Mouse (Mus musculus) brown adipose tissue, adult 24 weeks (tissue): ENCODE measurements around the gene Steap2. TPM values are rescaled to one million over a fixed set of nuclear protein-coding genes. Genes with fewer than 3 reads are reported as not detected.

Experiments used
- H3K27ac ChIP-seq: fragments of 200-500 bp; replicated peaks from 2 replicates; pipeline ENCODE4 v1.5.1; 2012; ENCODE audit warnings: low read depth, mild to moderate bottlenecking, low read length
- H3K4me1 ChIP-seq: fragments of 200-500 bp; 2 replicates; pipeline ENCODE4 v1.6.1; 2012; ENCODE audit warnings: low read length, mixed read lengths; ENCODE audit not compliant: control insufficient read depth, insufficient read depth, insufficient read length
- H3K4me3 ChIP-seq: fragments of 200-500 bp; 2 replicates; pipeline ENCODE4 v1.5.1; 2012; ENCODE audit warnings: low read depth, mild to moderate bottlenecking, low read length, moderate library complexity; ENCODE audit not compliant: insufficient read depth
- polyA plus RNA-seq: library from polyadenylated mRNA; stranded (reverse); fragments of >200 nt; gene quantifications from 2 replicates; pipeline ENCODE4 v1.2.4, GENCODE M21; 2012; ENCODE audit not compliant: missing spikeins, insufficient read depth, insufficient read length

Steap2 gene
- polyA plus RNA-seq, 1 experiment: 0.12 TPM

DNA sequence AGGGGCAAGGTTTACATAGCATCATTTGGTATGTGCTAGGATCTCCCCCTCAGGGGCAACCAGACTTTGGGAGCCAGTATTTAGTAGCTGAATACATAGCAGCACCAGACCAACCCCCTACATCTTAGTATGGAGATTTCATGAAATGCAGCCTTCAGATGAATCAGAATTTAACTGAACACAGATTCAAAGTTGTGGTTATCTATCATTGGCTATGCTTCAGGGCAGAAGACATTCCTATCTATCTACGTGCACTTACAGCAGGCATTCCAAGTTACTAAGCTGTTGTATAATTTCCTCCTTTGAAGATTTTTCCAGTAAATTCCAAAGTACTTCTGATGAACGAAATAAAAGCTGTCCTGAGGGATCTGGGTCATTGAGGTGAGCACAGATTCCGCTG, 68.9 kb downstream of the Steap2 start:
- Histone ChIP-seq H3K4me3 (no peak overlapping the region), H3K4me1 (no peaks in the 10 kb centered on the region), H3K27ac (no peak overlapping the region)

DNA sequence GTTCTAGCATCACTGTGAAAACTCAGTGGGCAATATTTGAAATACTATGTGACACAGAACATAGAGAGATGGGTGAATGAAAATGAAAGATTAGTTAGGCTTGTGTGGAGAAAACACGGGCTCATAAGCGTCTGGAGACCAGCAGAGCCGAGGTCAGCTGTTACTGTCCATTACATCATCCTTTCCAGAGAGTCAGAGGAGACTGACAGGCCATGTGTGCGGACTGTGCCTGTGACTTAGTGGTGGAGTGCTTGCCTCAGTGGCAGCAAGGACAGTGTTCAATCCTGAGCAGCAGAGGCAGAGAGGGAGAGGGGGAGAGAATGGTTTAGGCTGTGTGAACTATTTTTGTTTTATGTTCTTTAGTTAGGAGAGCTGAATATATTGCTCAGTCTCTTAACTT, 76.0 kb downstream of the Steap2 start:
- H3K4me3 ChIP-seq: no peak overlapping the region
- H3K27ac ChIP-seq: no peak overlapping the region
- no peaks in the 10 kb centered on the region for H3K4me1 ChIP-seq

Other genes with a start within 250 kb of the Steap2 start
- gene 1700015F17Rik, start 215.4 kb downstream of the Steap2 start, polyA plus RNA-seq: not detected in 2 replicates
- 17.0 and 20.7 TPM in 2 replicates for gene Cldn12, start 179.6 kb downstream of the Steap2 start, polyA plus RNA-seq
- 14.5 and 19.6 TPM in 2 replicates for gene Gtpbp10, start 135.0 kb downstream of the Steap2 start, polyA plus RNA-seq
- not detected in 2 replicates for gene Gm8773, start 120.8 kb downstream of the Steap2 start, polyA plus RNA-seq
- 1.5 TPM in 1 of 2 replicates, not detected in the other for gene Cfap69, start 30.3 kb downstream of the Steap2 start, polyA plus RNA-seq
- 0.92 TPM in 1 of 2 replicates, not detected in the other for gene Steap1, start 54.7 kb upstream of the Steap2 start, polyA plus RNA-seq